Mouse (Mus musculus) ES-E14 (cell line): ENCODE results near the gene Pmm1.
A peak's percentile ranks its signal among the peaks of the same experiment; 100 is the strongest.

ENCODE experiments used
- CHD2 ChIP-seq: IDR thresholded peaks from 2 replicates; pipeline ENCODE4 v1.6.1; 2014; ENCODE audit warnings: mild to moderate bottlenecking, low read depth, low read length, inconsistent platforms
- HCFC1 ChIP-seq: IDR thresholded peaks from 2 replicates; pipeline ENCODE4 v1.6.1; 2012; ENCODE audit warnings: low read length, inconsistent platforms, borderline replicate concordance; ENCODE audit not compliant: insufficient read depth
- MAFK ChIP-seq: IDR thresholded peaks from 2 replicates; pipeline ENCODE4 v1.6.1; 2014; ENCODE audit warnings: mild to moderate bottlenecking, low read depth, low read length, inconsistent platforms; ENCODE audit not compliant: insufficient read depth
- ZC3H11A ChIP-seq: IDR thresholded peaks from 2 replicates; pipeline ENCODE4 v1.6.1; 2012; ENCODE audit warnings: low read depth, mild to moderate bottlenecking, inconsistent platforms, low read length, borderline replicate concordance
- ZNF384 ChIP-seq: IDR thresholded peaks from 2 replicates; pipeline ENCODE4 v1.6.1; 2012; ENCODE audit warnings: low read depth, low read length, inconsistent platforms

DNA sequence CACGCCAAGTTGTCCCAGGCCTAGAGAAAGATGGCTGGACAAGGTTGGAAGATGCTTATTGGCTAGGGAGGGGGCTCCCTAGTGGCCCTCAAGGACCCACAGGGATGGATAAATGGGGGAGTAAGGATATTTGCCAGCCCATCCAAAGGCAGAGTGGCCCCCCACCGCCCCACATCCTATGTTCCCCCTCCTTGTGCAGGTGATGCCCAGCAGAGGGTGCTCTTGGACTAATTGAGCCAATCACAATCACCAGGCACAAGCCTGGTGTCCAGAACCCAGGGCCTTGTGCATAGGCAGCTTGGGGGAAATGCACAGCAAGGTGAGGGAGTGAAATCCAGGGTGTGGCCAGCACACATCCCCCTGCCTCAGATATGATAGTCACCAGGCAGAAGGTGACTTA lies 22.5 kb downstream of the Pmm1 start:
- TF ChIP-seq MAFK (no peak), HCFC1 (no peak), ZNF384 (no peak), CHD2 (no peak), ZC3H11A (peak; percentile 55; the same call in 1 of the 2 replicates)
